Mouse (Mus musculus) stomach, postnatal 0 days (tissue): ENCODE results near the gene Unc119b.
"Not testable (repeated sequence)": the region's sequence is repeated elsewhere in the genome, so short reads cannot be mapped to it uniquely, and the experiment has no call there.

ENCODE experiments used
- CTCF ChIP-seq: IDR thresholded peaks from 2 replicates; pipeline ENCODE4 v1.5.1; 2016; ENCODE audit warnings: antibody characterized with exemption, low read depth, mild to moderate bottlenecking, moderate library complexity
- EP300 ChIP-seq: optimal IDR thresholded peaks from 2 replicates; pipeline ENCODE3; 2016; ENCODE audit warnings: antibody characterized with exemption

- TF ChIP-seq CTCF, EP300: not testable (repeated sequence)
Measured at GRCm38 (mm10) chr5:115103253-115103652, 31.5 kb downstream of the Unc119b start.
